Mouse (Mus musculus) embryonic fibroblast, embryonic 13.5 days (primary cell): ENCODE results near the gene Tead1.

Experiments used
- CTCF ChIP-seq: IDR thresholded peaks from 2 replicates; pipeline ENCODE4 v1.5.1; 2011; ENCODE audit warnings: mild to moderate bottlenecking, control low read depth, low read length, moderate library complexity, borderline replicate concordance; ENCODE audit not compliant: insufficient read depth
- POLR2A ChIP-seq: IDR thresholded peaks from 2 replicates; pipeline ENCODE4 v1.6.1; 2011; ENCODE audit warnings: low read depth, mild to moderate bottlenecking, control low read depth, low read length, moderate library complexity

GRCm38 (mm10) chr7:112830946-112831345 lies 151.8 kb downstream of the Tead1 start:
- TF ChIP-seq CTCF (no peak), POLR2A (no peak)
